Mouse (Mus musculus): Measurements from ENCODE around the gene Rfx4. TPM values are rescaled to one million over a fixed set of nuclear protein-coding genes. Genes with fewer than 3 reads are reported as not detected.

The Rfx4 gene
- total and polyA plus RNA-seq, 2 experiments = 1.8 to 5.1 TPM

- no peaks in the 10 kb centered on the region for H3K36me3 ChIP-seq (ENCODE audit: control insufficient read depth, insufficient read depth, low read length)
- no peaks in the 10 kb centered on the region for H3K27me3 ChIP-seq (ENCODE audit: control insufficient read depth, insufficient read depth, low read length)
- H3K4me1 ChIP-seq (ENCODE audit: control insufficient read depth, insufficient read depth, low read length) = peaks cover 6% of the 10 kb centered on the region
- TF ChIP-seq POLR2A (IDR thresholded peaks at IDR 0.05; ENCODE audit: extremely low read depth, insufficient read depth, low read length) (no peak), CTCF (IDR thresholded peaks at IDR 0.05; ENCODE audit: low read depth, low read length) (no peak)
- no peak overlapping the region for H3K4me3 ChIP-seq (ENCODE audit: insufficient read depth, low read depth, low read length)
- DNase-seq (ENCODE audit: extremely low read depth, low read depth, low spot score) = no peak
- H3K27ac ChIP-seq (replicated peaks; ENCODE audit: insufficient read depth, low read depth, low read length) = no peak overlapping the region
- H3K9ac ChIP-seq (ENCODE audit: low read depth, low read length) = no peak overlapping the region
- no peaks in the 10 kb centered on the region for H3K79me2 ChIP-seq (ENCODE audit: control insufficient read depth, insufficient read depth, low read length)
- 91% methylated on average over 6 of the region's 6 CpGs for WGBS
These were observed 107.6 kb downstream of the Rfx4 start for GRCm38 (mm10) chr10:84863488-84863887.

GRCm38 (mm10) chr10:84867577-84867976, 111.7 kb downstream of the Rfx4 start:
- TF ChIP-seq POLR2A (IDR thresholded peaks at IDR 0.05; ENCODE audit: extremely low read depth, insufficient read depth, low read length) (no peak), CTCF (IDR thresholded peaks at IDR 0.05; ENCODE audit: low read depth, low read length) (no peak)
- DNase-seq (ENCODE audit: extremely low read depth, low read depth, low spot score) = no peak
- H3K36me3 ChIP-seq (ENCODE audit: control insufficient read depth, insufficient read depth, low read length) = no peaks in the 10 kb centered on the region
- H3K4me3 ChIP-seq (ENCODE audit: insufficient read depth, low read depth, low read length) = no peak overlapping the region
- no peaks in the 10 kb centered on the region for H3K27me3 ChIP-seq (ENCODE audit: control insufficient read depth, insufficient read depth, low read length)
- no peaks in the 10 kb centered on the region for H3K79me2 ChIP-seq (ENCODE audit: control insufficient read depth, insufficient read depth, low read length)
- no peak overlapping the region for H3K27ac ChIP-seq (replicated peaks; ENCODE audit: insufficient read depth, low read depth, low read length)
- no peaks in the 10 kb centered on the region for H3K4me1 ChIP-seq (ENCODE audit: control insufficient read depth, insufficient read depth, low read length)
- 82% methylated on average over 7 of the region's 7 CpGs for WGBS
- no peak overlapping the region for H3K9ac ChIP-seq (ENCODE audit: low read depth, low read length)

- no peak for DNase-seq (ENCODE audit: extremely low read depth, low read depth, low spot score)
- Histone ChIP-seq H3K27me3 (ENCODE audit: control insufficient read depth, insufficient read depth, low read length) (no peaks in the 10 kb centered on the region), H3K79me2 (ENCODE audit: control insufficient read depth, insufficient read depth, low read length) (no peaks in the 10 kb centered on the region), H3K9ac (ENCODE audit: low read depth, low read length) (no peak overlapping the region), H3K36me3 (ENCODE audit: control insufficient read depth, insufficient read depth, low read length) (no peaks in the 10 kb centered on the region), H3K4me3 (ENCODE audit: insufficient read depth, low read depth, low read length) (no peak overlapping the region), H3K4me1 (ENCODE audit: control insufficient read depth, insufficient read depth, low read length) (no peaks in the 10 kb centered on the region), H3K27ac (replicated peaks; ENCODE audit: insufficient read depth, low read depth, low read length) (no peak overlapping the region)
- no peak for TF ChIP-seq POLR2A (IDR thresholded peaks at IDR 0.05; ENCODE audit: extremely low read depth, insufficient read depth, low read length)
- no peak for TF ChIP-seq CTCF (IDR thresholded peaks at IDR 0.05; ENCODE audit: low read depth, low read length)
- WGBS = 92% methylated on average over 12 of the region's 12 CpGs
These were observed 115.4 kb downstream of the Rfx4 start for GRCm38 (mm10) chr10:84871285-84871684.

- TF ChIP-seq CTCF (IDR thresholded peaks at IDR 0.05; ENCODE audit: low read depth, low read length) (no peak), POLR2A (IDR thresholded peaks at IDR 0.05; ENCODE audit: extremely low read depth, insufficient read depth, low read length) (no peak)
- no peaks in the 10 kb centered on the region for H3K79me2 ChIP-seq (ENCODE audit: control insufficient read depth, insufficient read depth, low read length)
- H3K27me3 ChIP-seq (ENCODE audit: control insufficient read depth, insufficient read depth, low read length) = no peaks in the 10 kb centered on the region
- H3K27ac ChIP-seq (replicated peaks; ENCODE audit: insufficient read depth, low read depth, low read length) = no peak overlapping the region
- peak; percentile 41 for DNase-seq (ENCODE audit: extremely low read depth, low read depth, low spot score)
- no peak overlapping the region for H3K4me3 ChIP-seq (ENCODE audit: insufficient read depth, low read depth, low read length)
- no peaks in the 10 kb centered on the region for H3K36me3 ChIP-seq (ENCODE audit: control insufficient read depth, insufficient read depth, low read length)
- 36% methylated on average over 4 of the region's 4 CpGs for WGBS
- H3K4me1 ChIP-seq (ENCODE audit: control insufficient read depth, insufficient read depth, low read length) = no peaks in the 10 kb centered on the region
- H3K9ac ChIP-seq (ENCODE audit: low read depth, low read length) = no peak overlapping the region
These were observed 116.1 kb downstream of the Rfx4 start for GRCm38 (mm10) chr10:84871921-84872320.

GRCm38 (mm10) chr10:84879823-84880571, 124.1 kb downstream of the Rfx4 start:
- Histone ChIP-seq H3K79me2 (ENCODE audit: control insufficient read depth, insufficient read depth, low read length) (no peaks in the 10 kb centered on the region), H3K36me3 (ENCODE audit: control insufficient read depth, insufficient read depth, low read length) (no peaks in the 10 kb centered on the region), H3K4me3 (ENCODE audit: insufficient read depth, low read depth, low read length) (no peak overlapping the region), H3K4me1 (ENCODE audit: control insufficient read depth, insufficient read depth, low read length) (peaks cover under 1% of the 10 kb centered on the region), H3K9ac (ENCODE audit: low read depth, low read length) (no peak overlapping the region), H3K27me3 (ENCODE audit: control insufficient read depth, insufficient read depth, low read length) (no peaks in the 10 kb centered on the region), H3K27ac (replicated peaks; ENCODE audit: insufficient read depth, low read depth, low read length) (no peak overlapping the region)
- no peak for DNase-seq (ENCODE audit: extremely low read depth, low read depth, low spot score)
- TF ChIP-seq CTCF (IDR thresholded peaks at IDR 0.05; ENCODE audit: low read depth, low read length) (no peak), POLR2A (IDR thresholded peaks at IDR 0.05; ENCODE audit: extremely low read depth, insufficient read depth, low read length) (no peak)
- WGBS = 84% methylated on average over 9 of the region's 9 CpGs

GRCm38 (mm10) chr10:84882528-84882927, 126.7 kb downstream of the Rfx4 start:
- no peak for DNase-seq (ENCODE audit: extremely low read depth, low read depth, low spot score)
- 79% methylated on average over 2 of the region's 2 CpGs for WGBS
- Histone ChIP-seq H3K27ac (replicated peaks; ENCODE audit: insufficient read depth, low read depth, low read length) (no peak overlapping the region), H3K36me3 (ENCODE audit: control insufficient read depth, insufficient read depth, low read length) (no peaks in the 10 kb centered on the region), H3K4me3 (ENCODE audit: insufficient read depth, low read depth, low read length) (no peak overlapping the region), H3K79me2 (ENCODE audit: control insufficient read depth, insufficient read depth, low read length) (no peaks in the 10 kb centered on the region), H3K4me1 (ENCODE audit: control insufficient read depth, insufficient read depth, low read length) (peaks cover 7% of the 10 kb centered on the region), H3K27me3 (ENCODE audit: control insufficient read depth, insufficient read depth, low read length) (no peaks in the 10 kb centered on the region), H3K9ac (ENCODE audit: low read depth, low read length) (no peak overlapping the region)
- TF ChIP-seq POLR2A (IDR thresholded peaks at IDR 0.05; ENCODE audit: extremely low read depth, insufficient read depth, low read length) (no peak), CTCF (IDR thresholded peaks at IDR 0.05; ENCODE audit: low read depth, low read length) (no peak)

Data from liver, adult 2 months (tissue).